8 mouse cellular contexts compared by ENCODE assay signal in genomic region chr4:141794152-141794535, GRCm38 (mm10). TPM values are rescaled to one million over a fixed set of nuclear protein-coding genes. Genes with fewer than 3 reads are reported as not detected.
DNase-seq lines count a peak whose midpoint lies in the region; ATAC-seq and TF ChIP-seq lines count a peak whose summit lies in the region.

No protein-coding gene starts in this region.

- peak overlapping the region; percentile 62 for H3K4me2 ChIP-seq in kidney, embryonic 15.5 days
- peak overlapping the region; percentile 54 for H3K4me2 ChIP-seq in hindbrain, embryonic 13.5 days
- peak overlapping the region; percentile 66 for H3K4me2 ChIP-seq in midbrain, embryonic 13.5 days (replicated peaks)

- H3K9me3 ChIP-seq in kidney, embryonic 15.5 days (replicated peaks): no peaks in the 10 kb centered on the region
- H3K9me3 ChIP-seq in hindbrain, embryonic 13.5 days: no peaks in the 10 kb centered on the region
- no peaks in the 10 kb centered on the region for H3K9me3 ChIP-seq in midbrain, embryonic 13.5 days

- peaks cover 44% of the 10 kb centered on the region for H3K4me1 ChIP-seq in kidney, embryonic 15.5 days
- peaks cover 5% of the 10 kb centered on the region for H3K4me1 ChIP-seq in cortical plate, adult 2 months (ENCODE audit: control insufficient read depth, insufficient read depth, low read length)
- peaks cover 35% of the 10 kb centered on the region for H3K4me1 ChIP-seq in hindbrain, embryonic 13.5 days (replicated peaks)
- H3K4me1 ChIP-seq in midbrain, embryonic 13.5 days (replicated peaks): peaks cover 39% of the 10 kb centered on the region

- WGBS in kidney, embryonic 15.5 days: 8% methylated on average over 5 of the region's 5 CpGs
- 25% methylated on average over 5 of the region's 5 CpGs for WGBS in hindbrain, embryonic 13.5 days
- 16% methylated on average over 5 of the region's 5 CpGs for WGBS in midbrain, embryonic 13.5 days

- H3K36me3 ChIP-seq in kidney, embryonic 15.5 days: peaks cover 29% of the 10 kb centered on the region
- H3K36me3 ChIP-seq in hindbrain, embryonic 13.5 days: peaks cover 22% of the 10 kb centered on the region
- peaks cover 19% of the 10 kb centered on the region for H3K36me3 ChIP-seq in midbrain, embryonic 13.5 days

- H3K27me3 ChIP-seq in kidney, embryonic 15.5 days: no peaks in the 10 kb centered on the region
- no peaks in the 10 kb centered on the region for H3K27me3 ChIP-seq in hindbrain, embryonic 13.5 days
- no peaks in the 10 kb centered on the region for H3K27me3 ChIP-seq in midbrain, embryonic 13.5 days

- DNase-seq in kidney, adult 11 months: no peak
- DNase-seq in urinary bladder, postnatal 25 days (ENCODE audit: low spot score): no peak

- peak overlapping the region; percentile 99 for H3K27ac ChIP-seq in kidney, embryonic 15.5 days
- H3K27ac ChIP-seq in cortical plate, adult 2 months (ENCODE audit: insufficient read depth, low read length): peak overlapping the region; percentile 70
- H3K27ac ChIP-seq in hindbrain, embryonic 13.5 days: peak overlapping the region; percentile 94
- peak overlapping the region; percentile 93 for H3K27ac ChIP-seq in midbrain, embryonic 13.5 days

- H3K9ac ChIP-seq in kidney, embryonic 15.5 days: peak overlapping the region; percentile 67
- H3K9ac ChIP-seq in hindbrain, embryonic 13.5 days: peak overlapping the region; percentile 76
- peak overlapping the region; percentile 79 for H3K9ac ChIP-seq in midbrain, embryonic 13.5 days (replicated peaks)

- TF ChIP-seq POLR2A in cortical plate, adult 2 months (IDR thresholded peaks at IDR 0.05; ENCODE audit: extremely low read depth, insufficient read depth, low read length): no peak

- no peak for TF ChIP-seq CTCF in cortical plate, adult 2 months (IDR thresholded peaks at IDR 0.05; ENCODE audit: extremely low read depth, insufficient read depth, low read length)

- H3K4me3 ChIP-seq in kidney, embryonic 15.5 days (replicated peaks): peak overlapping the region; percentile 78
- H3K4me3 ChIP-seq in cortical plate, adult 2 months (ENCODE audit: insufficient read depth, low read length): peak overlapping the region; percentile 79
- peak overlapping the region; percentile 65 for H3K4me3 ChIP-seq in hindbrain, embryonic 13.5 days
- peak overlapping the region; percentile 76 for H3K4me3 ChIP-seq in midbrain, embryonic 13.5 days (replicated peaks)

- ATAC-seq in kidney, embryonic 15.5 days (replicated peaks; ENCODE audit: low FRiP score): no peak
- no peak for ATAC-seq in hindbrain, embryonic 13.5 days (ENCODE audit: low FRiP score)
- no peak for ATAC-seq in midbrain, embryonic 13.5 days
- ATAC-seq in cerebellum, adult (ENCODE audit: insufficient number of reproducible peaks, low FRiP score, low TSS enrichment): no peak
- ATAC-seq in erythroid progenitor cell, adult 5-6 weeks (replicated peaks; ENCODE audit: low FRiP score, poor library complexity, severe bottlenecking): no peak

RNA-seq across cellular contexts. Expression of gene Casp9, which starts 0.7 kb away (rescaled TPM):
- polyA plus RNA-seq in kidney, embryonic 15.5 days (2015; fragmentation: Nextera tagmentation; extraction: Ambion mirVana): 23.7 and 25.8 TPM in 2 replicates
- polyA plus RNA-seq in cortical plate, adult 2 months (2012; rRNA removed): 20.8 and 21.6 TPM in 2 replicates
- 20.2 and 21.6 TPM in 2 replicates for polyA plus RNA-seq in hindbrain, embryonic 13.5 days (2015; fragmentation: Nextera tagmentation; extraction: Ambion mirVana)
- polyA plus RNA-seq in midbrain, embryonic 13.5 days (2015; fragmentation: Nextera tagmentation; extraction: Ambion mirVana): 19.1 and 23.2 TPM in 2 replicates
- 19.8 and 22.2 TPM in 2 replicates for total RNA-seq in erythroid progenitor cell, adult 5-6 weeks (2015; ENCODE audit: low replicate concordance)
- 10.4 and 19.3 TPM in 2 replicates for total RNA-seq in erythroid progenitor cell, adult 5-6 weeks (2017; ENCODE audit: low replicate concordance)

RNA-seq across cellular contexts. Expression of gene Dnajc16, which starts 3.4 kb away (rescaled TPM):
- polyA plus RNA-seq in kidney, embryonic 15.5 days (2015; fragmentation: Nextera tagmentation; extraction: Ambion mirVana): 5.2 and 5.5 TPM in 2 replicates
- polyA plus RNA-seq in cortical plate, adult 2 months (2012; rRNA removed): 30.1 and 31.8 TPM in 2 replicates
- polyA plus RNA-seq in hindbrain, embryonic 13.5 days (2015; fragmentation: Nextera tagmentation; extraction: Ambion mirVana): 6.5 and 6.6 TPM in 2 replicates
- polyA plus RNA-seq in midbrain, embryonic 13.5 days (2015; fragmentation: Nextera tagmentation; extraction: Ambion mirVana): 5.7 and 6.9 TPM in 2 replicates
- 16.2 and 25.2 TPM in 2 replicates for total RNA-seq in erythroid progenitor cell, adult 5-6 weeks (2015; ENCODE audit: low replicate concordance)
- 11.3 and 15.1 TPM in 2 replicates for total RNA-seq in erythroid progenitor cell, adult 5-6 weeks (2017; ENCODE audit: low replicate concordance)

RNA-seq across cellular contexts. Expression of gene Cela2a, which starts 31.8 kb away (rescaled TPM):
- polyA plus RNA-seq in kidney, embryonic 15.5 days (2015; fragmentation: Nextera tagmentation; extraction: Ambion mirVana): 0.19 TPM in 1 of 2 replicates, not detected in the other
- 0.13 and 0.17 TPM in 2 replicates for polyA plus RNA-seq in cortical plate, adult 2 months (2012; rRNA removed)
- not detected in 2 replicates for polyA plus RNA-seq in hindbrain, embryonic 13.5 days (2015; fragmentation: Nextera tagmentation; extraction: Ambion mirVana)
- not detected in 2 replicates for polyA plus RNA-seq in midbrain, embryonic 13.5 days (2015; fragmentation: Nextera tagmentation; extraction: Ambion mirVana)
- not detected in 2 replicates for total RNA-seq in erythroid progenitor cell, adult 5-6 weeks (2015; ENCODE audit: low replicate concordance)
- not detected in 2 replicates for total RNA-seq in erythroid progenitor cell, adult 5-6 weeks (2017; ENCODE audit: low replicate concordance)

RNA-seq across cellular contexts. Expression of gene Agmat, which starts 47.7 kb away (rescaled TPM):
- 1.7 and 2.4 TPM in 2 replicates for polyA plus RNA-seq in kidney, embryonic 15.5 days (2015; fragmentation: Nextera tagmentation; extraction: Ambion mirVana)
- 2.2 and 2.4 TPM in 2 replicates for polyA plus RNA-seq in cortical plate, adult 2 months (2012; rRNA removed)
- polyA plus RNA-seq in hindbrain, embryonic 13.5 days (2015; fragmentation: Nextera tagmentation; extraction: Ambion mirVana): not detected in 2 replicates
- polyA plus RNA-seq in midbrain, embryonic 13.5 days (2015; fragmentation: Nextera tagmentation; extraction: Ambion mirVana): not detected in 2 replicates
- total RNA-seq in erythroid progenitor cell, adult 5-6 weeks (2015; ENCODE audit: low replicate concordance): 1.3 TPM in 1 of 2 replicates, not detected in the other
- total RNA-seq in erythroid progenitor cell, adult 5-6 weeks (2017; ENCODE audit: low replicate concordance): not detected in 2 replicates

RNA-seq across cellular contexts. Expression of gene Ctrc, which starts 52.0 kb away (rescaled TPM):
- not detected in 2 replicates for polyA plus RNA-seq in kidney, embryonic 15.5 days (2015; fragmentation: Nextera tagmentation; extraction: Ambion mirVana)
- polyA plus RNA-seq in cortical plate, adult 2 months (2012; rRNA removed): not detected in 2 replicates
- polyA plus RNA-seq in hindbrain, embryonic 13.5 days (2015; fragmentation: Nextera tagmentation; extraction: Ambion mirVana): not detected in 2 replicates
- polyA plus RNA-seq in midbrain, embryonic 13.5 days (2015; fragmentation: Nextera tagmentation; extraction: Ambion mirVana): not detected in 2 replicates
- total RNA-seq in erythroid progenitor cell, adult 5-6 weeks (2015; ENCODE audit: low replicate concordance): not detected in 2 replicates
- total RNA-seq in erythroid progenitor cell, adult 5-6 weeks (2017; ENCODE audit: low replicate concordance): not detected in 2 replicates
